Mouse (Mus musculus): ENCODE data around the gene Olfr1270. TPM values are rescaled to one million over a fixed set of nuclear protein-coding genes. Genes with fewer than 3 reads are reported as not detected.
"Not testable (repeated sequence)": the region's sequence is repeated elsewhere in the genome, so short reads cannot be mapped to it uniquely, and the experiment has no call there.

Olfr1270 gene
- not detected in 2 replicates for polyA plus RNA-seq (2015; fragmentation: Nextera tagmentation; extraction: Ambion mirVana)

DNA sequence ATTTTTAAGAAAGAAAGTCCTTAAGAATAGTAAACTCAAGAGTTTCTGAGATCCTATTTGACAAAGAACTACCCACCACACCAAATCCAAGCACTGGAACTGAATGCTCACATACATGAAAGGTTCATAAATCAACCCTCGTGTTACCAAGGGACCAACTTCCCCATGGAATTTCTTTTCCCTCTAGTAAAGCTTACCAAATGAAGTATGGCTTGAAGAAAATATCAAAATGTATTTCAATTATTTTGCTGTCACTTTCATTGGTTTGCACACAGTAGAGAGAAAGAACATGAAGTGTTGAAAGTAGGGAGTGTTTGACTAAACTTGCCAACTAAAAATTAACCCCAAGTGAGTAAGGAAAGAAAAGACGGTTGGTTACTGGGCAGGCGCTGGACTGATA is at the start of gene Olfr1270:
TSS of gene Olfr1270 (minus strand) at position 101 of the 400 bp plus-strand sequence.
- no peak within 1 kb of the TSS for H3K4me3 ChIP-seq
- ATAC-seq (ENCODE audit: insufficient number of reproducible peaks, insufficient read depth, low FRiP score, low TSS enrichment, low read depth) = no peak
- WGBS = 85% methylated on average over 3 of the region's 3 CpGs

DNA sequence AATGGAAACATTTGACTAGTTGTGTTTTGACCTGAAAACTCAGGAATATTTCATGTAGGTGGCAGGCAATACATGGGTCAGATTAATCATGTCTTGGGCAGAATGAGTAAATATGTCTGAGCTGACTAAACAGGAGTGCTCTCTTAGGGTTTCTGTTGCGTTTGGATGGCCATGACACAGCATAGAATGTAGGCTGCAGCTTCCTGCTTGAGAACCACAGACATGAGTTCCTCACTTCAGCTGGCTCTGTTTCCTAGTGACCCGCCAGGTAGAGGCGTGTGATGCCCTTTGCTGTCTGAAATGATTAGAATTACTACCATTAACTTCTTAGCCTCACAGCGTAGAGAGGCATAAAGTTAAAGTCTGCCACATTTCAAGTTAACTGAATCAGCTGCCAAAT is 46.7 kb upstream of the Olfr1270 start:
- not testable (repeated sequence) for H3K27ac ChIP-seq; H3K4me3 ChIP-seq; H3K27me3 ChIP-seq; H3K9me3 ChIP-seq; ATAC-seq (ENCODE audit: insufficient number of reproducible peaks, insufficient read depth, low FRiP score, low TSS enrichment, low read depth); H3K4me2 ChIP-seq; H3K36me3 ChIP-seq; H3K9ac ChIP-seq; H3K4me1 ChIP-seq
- WGBS = no CpG with 5 or more reads among the region's 4 CpGs

More for the DNA sequence above, at the start of gene Olfr1270:
- H3K27ac ChIP-seq = no peak within 1 kb of the TSS
- H3K4me2 ChIP-seq = no peak within 1 kb of the TSS
- H3K9ac ChIP-seq = no peak within 1 kb of the TSS
- no peaks in the 10 kb centered on the region for H3K4me1 ChIP-seq
- no peaks in the 10 kb centered on the region for H3K9me3 ChIP-seq
- no peaks in the 10 kb centered on the region for H3K36me3 ChIP-seq
- no peaks in the 10 kb centered on the region for H3K27me3 ChIP-seq

DNA sequence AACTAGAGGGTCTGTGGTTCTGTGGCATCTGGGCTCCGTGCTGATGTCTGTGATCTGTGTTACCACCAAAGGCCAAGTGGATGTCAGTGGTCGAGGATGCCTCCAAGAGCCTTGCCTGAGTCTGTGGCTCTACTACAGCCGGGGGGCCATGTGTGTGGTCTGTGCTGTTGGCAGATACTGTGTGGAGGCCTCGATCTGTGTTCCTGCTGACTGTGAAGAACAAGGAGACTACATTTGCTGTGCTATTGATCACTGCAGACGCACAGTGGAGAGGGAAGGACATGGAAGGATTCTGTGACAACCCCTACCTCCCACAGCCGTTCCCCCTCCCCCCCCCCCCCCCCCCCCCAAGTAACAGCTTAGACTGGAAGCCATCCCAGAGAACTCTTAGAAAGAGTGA is 42.4 kb upstream of the Olfr1270 start:
- H3K27me3 ChIP-seq; H3K9me3 ChIP-seq; H3K4me1 ChIP-seq; H3K4me3 ChIP-seq; H3K36me3 ChIP-seq; ATAC-seq (ENCODE audit: insufficient number of reproducible peaks, insufficient read depth, low FRiP score, low TSS enrichment, low read depth); H3K9ac ChIP-seq; H3K27ac ChIP-seq; H3K4me2 ChIP-seq: not testable (repeated sequence)
- no CpG with 5 or more reads among the region's 6 CpGs for WGBS

DNA sequence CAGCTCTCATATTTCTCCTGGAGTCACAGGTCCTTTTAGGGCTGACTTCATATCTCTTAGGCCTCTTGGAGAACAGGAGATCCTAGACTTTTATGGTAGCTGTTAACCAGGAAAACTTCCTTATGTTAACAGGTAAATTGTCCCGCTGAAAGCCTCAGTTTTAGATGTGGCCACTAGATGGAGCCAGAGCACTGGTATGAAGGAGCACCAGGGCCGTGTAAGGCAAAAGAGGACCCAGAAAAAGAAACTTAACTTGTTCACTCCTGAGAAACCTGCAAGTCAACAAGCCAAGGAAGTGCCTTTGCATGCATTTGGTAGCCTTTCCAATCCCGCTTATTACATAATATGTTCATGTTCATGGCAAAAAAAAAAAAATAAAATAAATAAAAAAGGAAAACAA is 41.9 kb upstream of the Olfr1270 start:
- not testable (repeated sequence) for ATAC-seq (ENCODE audit: insufficient number of reproducible peaks, insufficient read depth, low FRiP score, low TSS enrichment, low read depth); H3K4me2 ChIP-seq; H3K36me3 ChIP-seq; H3K9ac ChIP-seq; H3K27ac ChIP-seq; H3K4me3 ChIP-seq; H3K27me3 ChIP-seq; H3K4me1 ChIP-seq; H3K9me3 ChIP-seq
- WGBS = no CpG with 5 or more reads among the region's 3 CpGs

DNA sequence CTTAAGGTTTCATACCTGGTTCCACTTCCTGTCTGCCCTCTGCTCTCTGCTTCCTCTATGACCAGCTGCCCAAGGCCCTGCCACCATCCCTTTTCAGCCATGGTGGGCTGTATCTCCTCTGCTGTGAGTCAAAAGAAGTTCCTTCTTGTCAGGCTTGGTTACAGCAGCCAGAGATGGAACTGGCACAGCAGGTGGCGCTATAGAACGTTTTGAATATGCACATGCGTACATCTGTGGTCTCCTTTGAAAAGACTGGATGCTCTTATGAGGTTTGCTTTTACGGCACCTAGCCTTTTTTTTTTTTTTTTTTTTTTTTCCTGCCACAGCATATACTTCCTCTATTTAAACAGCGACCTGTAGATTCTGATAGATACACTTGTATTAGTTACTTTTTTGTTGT is 34.2 kb upstream of the Olfr1270 start:
- ATAC-seq (ENCODE audit: insufficient number of reproducible peaks, insufficient read depth, low FRiP score, low TSS enrichment, low read depth); H3K27me3 ChIP-seq; H3K27ac ChIP-seq; H3K4me3 ChIP-seq; H3K36me3 ChIP-seq; H3K4me1 ChIP-seq; H3K9me3 ChIP-seq; H3K4me2 ChIP-seq; H3K9ac ChIP-seq: not testable (repeated sequence)
- no CpG with 5 or more reads among the region's 5 CpGs for WGBS

DNA sequence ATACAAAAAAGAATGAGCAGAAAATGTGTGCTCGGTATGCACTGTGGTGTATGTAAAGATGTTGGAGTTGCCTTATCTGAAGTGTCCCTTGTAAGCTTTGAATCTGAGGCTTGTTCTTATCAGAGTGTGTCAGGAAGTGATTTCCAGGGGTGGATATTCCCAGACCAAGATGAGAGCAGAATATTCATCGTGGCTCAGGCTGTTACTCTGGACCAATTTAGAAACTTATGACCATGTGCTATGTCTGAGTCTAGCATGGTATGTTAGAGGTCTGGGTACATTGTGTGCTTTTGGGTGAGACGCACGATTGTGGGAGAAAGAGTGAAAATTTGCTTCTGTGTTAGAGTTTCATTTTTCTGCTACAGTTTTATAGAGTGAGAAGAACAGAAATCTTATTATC is 33.2 kb upstream of the Olfr1270 start:
- not testable (repeated sequence) for H3K4me1 ChIP-seq; H3K9ac ChIP-seq; H3K36me3 ChIP-seq; H3K4me3 ChIP-seq; H3K27me3 ChIP-seq; H3K4me2 ChIP-seq; H3K27ac ChIP-seq; ATAC-seq (ENCODE audit: insufficient number of reproducible peaks, insufficient read depth, low FRiP score, low TSS enrichment, low read depth); H3K9me3 ChIP-seq
- WGBS = no CpG with 5 or more reads among the region's 4 CpGs

DNA sequence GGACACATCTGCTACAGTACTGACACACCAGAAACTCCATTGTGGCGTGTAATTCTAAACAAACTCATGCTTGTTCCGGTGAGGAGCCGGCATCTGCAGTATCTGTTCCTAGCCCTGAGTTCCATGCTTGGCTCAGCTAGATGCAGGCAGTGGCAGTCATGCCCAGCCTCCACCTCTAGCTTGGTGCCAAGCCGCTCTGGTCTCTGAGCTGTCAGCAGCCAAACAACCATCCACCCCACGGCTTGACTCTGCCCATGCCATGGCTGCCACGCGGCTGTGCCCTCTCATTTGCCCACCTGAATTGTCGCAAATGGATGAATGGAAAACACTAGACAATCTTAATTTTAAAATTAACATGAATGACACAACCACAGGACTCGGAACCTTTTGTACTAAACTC is 1.0 kb upstream of the Olfr1270 start:
- no peak overlapping the region for H3K27ac ChIP-seq
- no peaks in the 10 kb centered on the region for H3K4me1 ChIP-seq
- no peaks in the 10 kb centered on the region for H3K36me3 ChIP-seq
- H3K4me3 ChIP-seq = no peak overlapping the region
- H3K4me2 ChIP-seq = no peak overlapping the region
- H3K27me3 ChIP-seq = no peaks in the 10 kb centered on the region
- WGBS = 89% methylated on average over 9 of the region's 9 CpGs
- no peak for ATAC-seq (ENCODE audit: insufficient number of reproducible peaks, insufficient read depth, low FRiP score, low TSS enrichment, low read depth)
- no peaks in the 10 kb centered on the region for H3K9me3 ChIP-seq
- no peak overlapping the region for H3K9ac ChIP-seq

DNA sequence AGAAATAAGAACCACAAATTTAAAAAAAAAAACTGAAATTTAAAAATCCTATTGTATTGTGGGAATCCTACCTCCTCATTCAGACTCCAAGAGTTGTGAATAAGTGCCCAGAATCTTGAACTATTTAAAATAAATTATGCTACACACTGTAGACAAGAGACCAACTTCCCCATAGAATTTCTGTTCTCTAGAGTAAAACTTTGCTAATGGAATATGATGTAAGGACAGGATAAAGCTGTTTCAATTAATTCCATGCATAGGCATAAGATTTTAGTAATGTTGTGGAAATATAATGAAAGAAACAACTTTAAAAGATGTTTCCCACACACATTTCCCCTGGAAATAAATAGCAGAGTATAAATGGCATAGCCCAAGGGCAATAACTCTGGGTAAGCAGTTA is 10.7 kb downstream of the Olfr1270 start, which contains the start of gene Olfr32:
TSS of gene Olfr32 (minus strand) at position 101 of the 400 bp plus-strand sequence.
- ATAC-seq (ENCODE audit: insufficient number of reproducible peaks, insufficient read depth, low FRiP score, low TSS enrichment, low read depth) = no peak
- Histone ChIP-seq H3K27ac (no peak within 1 kb of the TSS), H3K4me2 (no peak within 1 kb of the TSS), H3K36me3 (no peaks in the 10 kb centered on the region), H3K4me1 (no peaks in the 10 kb centered on the region), H3K27me3 (no peaks in the 10 kb centered on the region), H3K9me3 (no peaks in the 10 kb centered on the region), H3K4me3 (no peak within 1 kb of the TSS), H3K9ac (no peak within 1 kb of the TSS)

DNA sequence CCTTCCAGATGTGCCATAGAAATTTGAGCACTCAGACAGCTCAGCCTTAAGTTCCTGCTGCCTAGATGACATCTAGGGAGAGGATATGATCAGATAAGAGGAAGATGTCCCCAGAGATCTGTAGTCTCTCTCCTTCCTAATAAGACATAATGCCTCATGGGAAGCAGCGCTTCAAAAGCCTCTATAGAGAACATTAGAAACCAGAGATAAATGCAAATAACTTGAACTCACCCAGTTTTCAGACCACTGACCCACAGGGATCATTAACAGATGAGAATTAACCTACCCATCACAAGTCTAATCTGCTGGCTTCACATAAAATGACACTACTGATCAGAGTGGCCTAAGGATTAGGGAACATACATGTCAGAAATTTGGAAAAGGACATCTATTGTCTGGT is 31.6 kb downstream of the Olfr1270 start, which contains the start of gene Olfr1269:
TSS of gene Olfr1269 (minus strand) at position 101 of the 400 bp plus-strand sequence.
- Histone ChIP-seq H3K4me1 (no peaks in the 10 kb centered on the region), H3K4me3 (no peak within 1 kb of the TSS), H3K27me3 (no peaks in the 10 kb centered on the region), H3K4me2 (no peak within 1 kb of the TSS), H3K36me3 (no peaks in the 10 kb centered on the region), H3K27ac (no peak within 1 kb of the TSS), H3K9me3 (no peaks in the 10 kb centered on the region), H3K9ac (no peak within 1 kb of the TSS)
- ATAC-seq (ENCODE audit: insufficient number of reproducible peaks, insufficient read depth, low FRiP score, low TSS enrichment, low read depth) = no peak
- WGBS = 78% methylated on average over 1 of the region's 1 CpGs

Other genes with a start within 250 kb of the Olfr1270 start
- 0.19 TPM in 1 of 2 replicates, not detected in the other for gene Olfr1258, start 225.8 kb downstream of the Olfr1270 start, polyA plus RNA-seq (2015; fragmentation: Nextera tagmentation; extraction: Ambion mirVana)
- not detected in 2 replicates for gene Olfr1259, start 204.4 kb downstream of the Olfr1270 start, polyA plus RNA-seq (2015; fragmentation: Nextera tagmentation; extraction: Ambion mirVana)
- not detected in 2 replicates for gene Olfr1260, start 178.8 kb downstream of the Olfr1270 start, polyA plus RNA-seq (2015; fragmentation: Nextera tagmentation; extraction: Ambion mirVana)
- gene Olfr1261, start 161.9 kb downstream of the Olfr1270 start, polyA plus RNA-seq (2015; fragmentation: Nextera tagmentation; extraction: Ambion mirVana) = not detected in 2 replicates
- gene Olfr1262, start 152.9 kb downstream of the Olfr1270 start, polyA plus RNA-seq (2015; fragmentation: Nextera tagmentation; extraction: Ambion mirVana) = not detected in 2 replicates
- not detected in 2 replicates for gene Olfr1263, start 141.0 kb downstream of the Olfr1270 start, polyA plus RNA-seq (2015; fragmentation: Nextera tagmentation; extraction: Ambion mirVana)
- gene Olfr1264, start 127.5 kb downstream of the Olfr1270 start, polyA plus RNA-seq (2015; fragmentation: Nextera tagmentation; extraction: Ambion mirVana) = 0.15 TPM in 1 of 2 replicates, not detected in the other
- not detected in 2 replicates for gene Olfr1265, start 117.8 kb downstream of the Olfr1270 start, polyA plus RNA-seq (2015; fragmentation: Nextera tagmentation; extraction: Ambion mirVana)
- gene Olfr140, start 89.5 kb downstream of the Olfr1270 start, polyA plus RNA-seq (2015; fragmentation: Nextera tagmentation; extraction: Ambion mirVana) = not detected in 2 replicates
- gene Olfr1269, start 31.7 kb downstream of the Olfr1270 start, polyA plus RNA-seq (2015; fragmentation: Nextera tagmentation; extraction: Ambion mirVana) = 0.13 TPM in 1 of 2 replicates, not detected in the other
- 0.15 and 0.22 TPM in 2 replicates for gene Olfr32, start 10.8 kb downstream of the Olfr1270 start, polyA plus RNA-seq (2015; fragmentation: Nextera tagmentation; extraction: Ambion mirVana)
- gene Olfr1506, start 71.4 kb upstream of the Olfr1270 start, polyA plus RNA-seq (2015; fragmentation: Nextera tagmentation; extraction: Ambion mirVana) = not detected in 2 replicates
- not detected in 2 replicates for gene Olfr142, start 104.5 kb upstream of the Olfr1270 start, polyA plus RNA-seq (2015; fragmentation: Nextera tagmentation; extraction: Ambion mirVana)
- not detected in 2 replicates for gene Olfr1271, start 117.9 kb upstream of the Olfr1270 start, polyA plus RNA-seq (2015; fragmentation: Nextera tagmentation; extraction: Ambion mirVana)
- gene Olfr1272, start 139.8 kb upstream of the Olfr1270 start, polyA plus RNA-seq (2015; fragmentation: Nextera tagmentation; extraction: Ambion mirVana) = not detected in 2 replicates
- 0.20 and 0.34 TPM in 2 replicates for gene Gm13769, start 169.1 kb upstream of the Olfr1270 start, polyA plus RNA-seq (2015; fragmentation: Nextera tagmentation; extraction: Ambion mirVana)
- 0.22 TPM in 1 of 2 replicates, not detected in the other for gene Olfr1274-ps, start 245.6 kb upstream of the Olfr1270 start, polyA plus RNA-seq (2015; fragmentation: Nextera tagmentation; extraction: Ambion mirVana)